Mouse (Mus musculus) layer of hippocampus, adult 6 months (tissue): ENCODE data around the gene Nfkbia. TPM values are rescaled to one million over a fixed set of nuclear protein-coding genes. Genes with fewer than 3 reads are reported as not detected.

ENCODE experiments used
- long read RNA-seq, 2 experiments: library from polyadenylated mRNA; unstranded; transcript quantifications; one replicate each; pipeline ENCODE4 v2.0.0; 2019 to 2020
- polyA plus RNA-seq: library from polyadenylated mRNA; unstranded; fragments of <200 nt; fragmentation: Nextera tagmentation; gene quantifications from 2 replicates; pipeline ENCODE4 v1.2.3, GENCODE M21; 2021

The Nfkbia gene
- polyA plus RNA-seq: 71.4 and 79.4 TPM in 2 replicates
- long read RNA-seq, experiment 1, transcript Nfkbia-201 (6 exons, 1,578 nt): major isoform, 87 of 91 reads
- long read RNA-seq, experiment 1, partial matches to known transcripts: 1 of 91 reads
- long read RNA-seq, experiment 1, other reads (novel, unspliced or antisense): 3 of 91 reads
- long read RNA-seq, experiment 2, transcript Nfkbia-201 (6 exons, 1,578 nt): major isoform, 66 of 69 reads
- long read RNA-seq, experiment 2, partial matches to known transcripts: 2 of 69 reads
- long read RNA-seq, experiment 2, other reads (novel, unspliced or antisense): 1 of 69 reads

GRCm38 (mm10) chr12:55492184-55492898 is at the start of gene Nfkbia:
TSS of gene Nfkbia (minus strand) at chr12:55492647.

Other genes starting within 250 kb of the Nfkbia start
- 4.6 and 5.0 TPM in 2 replicates for gene 1110008L16Rik, start 193.1 kb downstream of the Nfkbia start, polyA plus RNA-seq
- gene Ppp2r3c, start 189.6 kb downstream of the Nfkbia start, polyA plus RNA-seq: 7.9 and 8.0 TPM in 2 replicates
- 268 and 292 TPM in 2 replicates for gene Psma6, start 108.4 kb downstream of the Nfkbia start, polyA plus RNA-seq
- 0.16 and 0.35 TPM in 2 replicates for gene Aldoart2, start 72.6 kb upstream of the Nfkbia start, polyA plus RNA-seq
- 0.10 and 0.15 TPM in 2 replicates for gene Insm2, start 106.8 kb upstream of the Nfkbia start, polyA plus RNA-seq